Mouse (Mus musculus) urinary bladder, postnatal 10 days (tissue): ENCODE measurements around the gene Tmem45b.
"Not testable (repeated sequence)": the region's sequence is repeated elsewhere in the genome, so short reads cannot be mapped to it uniquely, and the experiment has no call there.

Experiments used
- DNase-seq: peaks from one replicate; pipeline ENCODE4 v3.0.0; 2022; ENCODE audit warnings: low spot score

The Tmem45b gene

DNA sequence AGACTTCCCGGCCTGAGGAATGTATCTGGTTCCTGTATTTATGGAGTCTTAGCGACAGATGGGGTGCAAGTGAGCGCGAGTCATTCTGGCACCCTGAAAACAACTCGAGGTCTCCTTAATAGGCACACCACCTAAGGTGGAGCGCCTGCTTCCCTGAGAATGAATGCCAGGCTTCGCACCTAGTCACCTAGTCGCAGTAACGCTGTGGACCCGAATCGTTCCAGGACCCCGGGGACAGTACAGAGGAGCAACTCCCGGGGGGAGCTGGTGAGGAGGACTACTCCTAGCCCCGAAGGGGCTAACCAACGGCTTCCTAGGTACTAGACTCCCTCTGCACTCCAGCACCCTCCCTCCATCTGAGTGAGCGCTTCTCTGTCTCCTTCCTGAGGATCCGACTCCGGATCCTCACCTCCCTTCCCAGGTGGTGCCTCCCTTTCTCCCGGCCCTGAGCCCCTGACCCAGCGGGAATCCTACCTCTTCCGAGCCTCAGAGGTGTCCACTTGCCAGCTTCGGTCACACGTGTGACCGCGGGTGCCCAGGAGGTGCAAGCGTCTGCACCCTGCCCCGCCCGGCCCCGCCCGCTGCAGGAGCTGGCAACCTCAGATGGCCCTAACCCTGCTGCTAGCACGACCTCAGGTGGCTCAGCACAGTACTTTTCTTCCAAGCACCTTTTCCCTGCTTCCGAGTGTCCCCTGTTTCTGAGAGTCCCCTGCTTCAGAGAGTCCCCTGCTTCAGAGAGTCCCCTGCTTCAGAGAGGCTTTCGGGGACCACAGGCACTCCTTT lies at the start of gene Tmem45b:
Gene Tmem45b, minus strand, starts transcription at position 771 of the 783 bp plus-strand sequence.
- DNase-seq: no peak

- DNase-seq: no peak
These were observed 43.9 kb upstream of the Tmem45b start for GRCm38 (mm10) chr9:31508189-31508588.

DNA sequence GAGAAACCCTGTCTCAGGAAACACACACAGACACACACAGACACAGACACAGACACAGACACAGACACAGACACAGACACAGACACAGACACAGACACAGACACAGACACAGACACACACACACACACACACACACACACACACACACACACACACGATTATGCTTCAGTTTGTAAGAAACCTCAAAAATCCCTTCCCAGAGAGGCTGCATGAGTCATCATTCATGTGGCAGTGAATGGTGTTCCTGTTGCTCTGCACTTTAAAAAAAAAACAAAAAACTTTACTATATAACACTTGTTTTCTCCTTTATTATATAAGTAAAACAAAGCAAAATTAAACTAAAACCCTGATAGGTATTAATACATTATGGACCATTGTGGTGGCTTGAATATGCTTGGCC lies 37.0 kb upstream of the Tmem45b start:
- DNase-seq: not testable (repeated sequence)

DNA sequence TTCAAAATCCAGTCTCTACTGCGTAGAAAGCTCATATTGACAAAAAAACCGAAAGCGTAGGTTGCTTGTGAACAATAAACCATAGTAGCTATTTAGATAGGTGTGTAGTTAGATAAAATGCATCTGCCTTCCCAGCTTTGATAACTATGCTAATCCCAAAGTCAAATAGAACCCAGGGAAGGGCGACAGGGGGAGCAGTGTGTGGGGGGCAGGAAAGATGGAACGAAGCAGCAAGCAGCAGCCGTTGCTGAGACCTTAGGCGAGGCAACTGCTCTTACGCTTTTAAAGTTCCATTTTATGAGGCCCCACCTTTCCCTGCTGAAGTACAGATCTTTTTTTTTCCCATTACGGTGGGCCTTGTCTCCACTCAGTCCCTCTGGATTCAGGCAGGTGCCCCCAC lies 1.1 kb downstream of the Tmem45b start:
- DNase-seq: no peak

GRCm38 (mm10) chr9:31454356-31454755 lies 9.9 kb downstream of the Tmem45b start:
- no peak for DNase-seq

DNA sequence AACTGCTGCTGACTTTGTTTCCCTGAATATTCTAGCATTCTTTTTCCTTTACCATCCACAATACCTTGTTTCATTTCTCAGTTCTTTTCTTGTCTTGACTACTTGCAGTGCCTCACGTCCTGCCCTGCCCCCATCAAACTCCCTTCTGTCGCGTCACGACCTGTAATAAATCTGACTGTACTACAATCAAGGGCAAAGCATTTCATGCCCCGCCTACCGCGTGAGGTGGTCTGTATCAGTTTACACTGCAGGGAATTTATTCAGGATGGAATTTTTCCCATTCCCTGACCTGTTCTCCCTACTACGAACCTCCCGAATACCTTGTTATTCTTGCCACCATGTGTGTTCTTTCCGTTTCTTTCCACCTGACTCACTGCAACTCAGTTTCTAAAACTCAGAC lies 12.1 kb downstream of the Tmem45b start:
- no peak for DNase-seq

- DNase-seq: no peak
These were observed 15.0 kb downstream of the Tmem45b start for GRCm38 (mm10) chr9:31449145-31449772.

GRCm38 (mm10) chr9:31444236-31444635 lies 20.0 kb downstream of the Tmem45b start:
- DNase-seq: no peak

DNA sequence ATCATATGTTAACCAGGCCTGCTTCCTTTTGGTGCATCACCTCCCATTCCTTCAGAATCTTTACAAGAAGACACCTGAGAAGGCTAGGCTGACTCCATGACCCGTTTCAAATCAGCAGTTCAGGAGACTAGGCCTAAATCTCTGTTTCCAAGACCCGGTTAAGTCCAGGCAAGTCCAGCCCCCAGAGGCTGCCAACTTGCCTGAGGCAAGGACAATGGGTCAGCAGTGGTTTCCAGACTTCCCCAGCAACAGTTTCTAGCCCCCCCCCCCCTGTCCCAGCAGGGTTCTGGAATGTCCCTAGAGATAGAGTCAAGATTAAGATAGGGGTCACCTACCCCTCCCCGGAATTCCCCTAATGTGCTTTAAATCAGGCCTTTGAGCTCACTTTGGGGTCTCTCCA lies 22.8 kb downstream of the Tmem45b start:
- DNase-seq: no peak

- DNase-seq: no peak
These were observed 23.9 kb downstream of the Tmem45b start for GRCm38 (mm10) chr9:31440366-31440765.

DNA sequence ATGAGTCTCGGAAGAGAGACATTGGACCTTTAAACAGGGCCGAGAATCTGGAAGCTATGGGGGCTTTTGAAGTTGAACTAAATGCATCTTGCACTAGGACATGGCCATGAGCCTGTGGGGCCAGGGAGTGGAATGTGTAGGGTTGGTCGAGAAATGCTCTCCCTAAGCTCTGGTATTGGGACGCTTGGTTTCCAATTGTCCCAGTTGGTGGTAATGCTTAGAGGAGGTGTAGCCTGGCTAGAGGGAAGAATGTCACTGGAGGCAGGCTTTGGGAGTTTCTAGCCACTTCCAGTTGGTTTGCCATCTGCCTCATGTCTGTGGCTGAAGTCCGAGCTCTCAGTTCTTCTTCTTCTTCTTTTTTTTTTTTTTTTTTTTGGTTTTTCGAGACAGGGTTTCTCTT lies 24.9 kb downstream of the Tmem45b start:
- DNase-seq: no peak

- DNase-seq: no peak
These were observed 25.4 kb downstream of the Tmem45b start for GRCm38 (mm10) chr9:31438834-31439233.

GRCm38 (mm10) chr9:31437861-31438260 lies 26.4 kb downstream of the Tmem45b start:
- no peak for DNase-seq

DNA sequence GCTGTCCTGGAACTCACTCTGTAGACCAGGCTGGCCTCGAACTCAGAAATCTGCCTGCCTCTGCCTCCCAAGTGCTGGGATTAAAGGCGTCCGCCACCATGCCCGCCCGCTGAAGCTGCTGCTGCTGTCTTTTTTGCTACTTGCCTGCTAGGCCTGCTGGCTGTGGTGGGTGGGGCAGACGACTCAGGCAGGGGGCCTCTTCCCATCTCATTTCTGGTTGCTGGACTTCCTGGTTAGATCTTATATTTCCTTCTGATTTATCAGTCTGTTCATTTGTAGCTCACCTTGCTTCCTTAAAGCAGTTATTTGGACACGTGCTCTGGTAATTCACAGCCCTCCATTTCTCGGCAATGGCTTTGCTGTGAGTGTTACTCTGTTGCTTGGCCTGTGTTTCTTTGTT lies 28.8 kb downstream of the Tmem45b start:
- DNase-seq: no peak

GRCm38 (mm10) chr9:31433431-31433830 lies 30.8 kb downstream of the Tmem45b start:
- no peak for DNase-seq

DNA sequence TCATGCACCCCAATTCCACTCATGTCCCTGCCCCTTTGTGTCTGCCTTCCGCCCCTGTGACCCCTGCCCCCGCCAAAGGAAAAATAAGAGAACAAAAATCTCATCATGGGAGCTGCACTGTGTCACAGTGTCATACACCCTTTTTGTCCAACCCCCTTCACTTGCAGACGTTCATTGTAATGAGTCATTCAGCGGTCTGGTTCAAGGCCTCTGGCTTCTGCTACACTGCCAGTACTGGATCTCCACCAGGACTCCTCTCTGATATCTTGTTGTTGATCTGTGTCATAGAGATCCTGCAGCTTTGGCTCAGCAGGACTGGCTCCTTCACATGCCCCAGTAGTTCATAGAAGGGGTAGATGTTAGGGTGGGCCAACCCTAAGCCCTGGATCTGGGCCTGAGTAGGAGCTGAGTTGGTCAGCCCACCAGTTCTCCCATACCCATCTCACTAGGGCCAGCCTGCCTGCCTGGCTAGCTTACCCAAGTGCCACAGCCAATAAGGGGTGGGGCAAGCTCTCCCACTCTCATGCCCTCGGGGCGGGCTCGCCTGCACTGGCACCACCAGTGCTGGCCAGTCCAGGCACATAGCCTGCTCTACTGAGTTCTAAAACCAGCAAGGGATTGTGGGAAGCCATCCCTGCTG lies 31.8 kb downstream of the Tmem45b start:
- no peak for DNase-seq

- no peak for DNase-seq
These were observed 32.5 kb downstream of the Tmem45b start for GRCm38 (mm10) chr9:31431751-31432150.

- DNase-seq: no peak
These were observed 34.3 kb downstream of the Tmem45b start for GRCm38 (mm10) chr9:31430011-31430410.

DNA sequence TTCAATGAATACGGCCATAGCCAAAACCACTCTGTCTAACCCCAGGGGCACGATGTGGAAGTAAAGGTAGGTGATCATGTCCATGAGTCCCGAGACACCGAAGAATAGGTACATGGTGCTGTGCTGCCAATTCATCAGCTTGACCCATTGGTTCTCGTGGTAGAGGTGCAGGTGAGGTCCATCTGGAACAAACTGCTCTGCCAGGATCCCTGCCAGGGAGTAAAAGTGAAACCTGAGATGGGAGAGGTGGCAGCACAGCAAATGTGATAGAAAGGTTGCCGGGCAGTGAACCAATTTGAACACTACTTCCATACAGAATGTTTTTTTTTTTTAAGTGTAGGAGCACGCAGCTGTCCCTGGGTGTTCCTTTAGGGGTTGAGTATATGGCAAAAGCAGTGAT lies 35.3 kb downstream of the Tmem45b start:
- DNase-seq: no peak

GRCm38 (mm10) chr9:31422143-31422542 lies 42.1 kb downstream of the Tmem45b start:
- DNase-seq: no peak

DNA sequence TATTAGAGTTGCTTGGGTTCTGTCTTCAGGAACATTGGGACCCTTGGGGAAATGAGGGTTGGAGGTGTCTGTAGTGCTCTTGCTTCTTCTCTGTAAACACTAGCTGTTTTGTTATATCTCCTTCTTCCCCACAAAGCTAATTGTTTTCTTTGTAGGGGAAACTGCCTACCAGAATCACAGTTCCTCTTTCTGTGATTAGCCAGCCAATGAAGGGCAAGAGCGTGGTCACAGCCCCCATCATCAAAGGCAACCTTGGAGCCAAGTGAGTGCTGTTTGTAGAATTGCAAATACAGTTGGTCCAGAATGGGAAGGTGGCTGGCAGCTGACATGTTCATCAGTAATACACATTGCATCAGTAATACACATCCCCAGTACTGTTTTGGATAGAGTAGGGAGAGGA lies 45.4 kb downstream of the Tmem45b start:
- no peak for DNase-seq

DNA sequence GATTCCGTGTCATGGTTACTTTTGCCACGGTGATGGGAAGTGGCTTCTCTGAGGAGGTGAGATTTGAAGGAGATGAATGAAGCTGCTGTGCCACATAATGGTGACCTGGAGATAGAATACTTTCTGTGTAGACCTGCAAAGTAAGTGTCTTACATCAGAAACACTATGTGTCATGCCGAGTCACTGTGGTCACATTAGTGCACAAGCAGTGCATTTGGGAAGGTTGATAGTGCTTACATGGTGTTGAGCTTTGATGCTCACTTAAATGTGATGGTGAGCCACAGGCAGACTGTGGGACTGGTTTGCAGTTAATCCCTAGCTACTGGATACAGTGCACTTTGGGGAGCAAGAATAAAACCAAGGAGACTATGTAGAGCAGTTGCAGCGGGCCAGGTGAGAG lies 52.1 kb downstream of the Tmem45b start:
- DNase-seq: no peak

- no peak for DNase-seq
These were observed 59.0 kb downstream of the Tmem45b start for GRCm38 (mm10) chr9:31405217-31405616.
